Mouse (Mus musculus) CH12.LX (cell line): Measurements from ENCODE around the gene Erbb4.

Experiments used
- CTCF ChIP-seq, 2 experiments: IDR thresholded peaks in 1 of 2; conservative IDR thresholded peaks in 1 of 2; 2 replicates each; pipeline ENCODE4 v1.5.1; 2011 to 2012; ENCODE audit warnings: low read depth in 2 of 2, low read length in 2 of 2, improper control_type of control experiment in 1 of 2, inconsistent platforms in 1 of 2, mild to moderate bottlenecking in 1 of 2, moderate library complexity in 1 of 2
- E2F4 ChIP-seq: IDR thresholded peaks from 2 replicates; pipeline ENCODE4 v1.6.1; 2011; ENCODE audit warnings: low read depth, low read length, improper control_type of control experiment; ENCODE audit not compliant: insufficient replicate concordance
- JUN ChIP-seq: IDR thresholded peaks from 2 replicates; pipeline ENCODE4 v1.6.1; 2011; ENCODE audit warnings: low read depth, mild to moderate bottlenecking, low read length, improper control_type of control experiment, moderate library complexity; ENCODE audit not compliant: insufficient read depth
- JUND ChIP-seq: conservative IDR thresholded peaks from 2 replicates; pipeline ENCODE4 v1.6.1; 2011; ENCODE audit warnings: low read depth, low read length, improper control_type of control experiment
- KAT2A ChIP-seq: IDR thresholded peaks from 2 replicates; pipeline ENCODE4 v1.6.1; 2012; ENCODE audit warnings: low read length, improper control_type of control experiment, inconsistent platforms; ENCODE audit not compliant: insufficient replicate concordance
- MXI1 ChIP-seq: IDR thresholded peaks from 2 replicates; pipeline ENCODE4 v1.6.1; 2011; ENCODE audit warnings: mild to moderate bottlenecking, low read depth, low read length, improper control_type of control experiment
- MYC ChIP-seq: IDR thresholded peaks from 2 replicates; pipeline ENCODE4 v1.6.1; 2011; ENCODE audit warnings: low read depth, mild to moderate bottlenecking, improper control_type of control experiment, low read length
- POLR2A ChIP-seq: IDR thresholded peaks from 2 replicates; pipeline ENCODE4 v1.6.1; 2011; ENCODE audit warnings: low read depth, mild to moderate bottlenecking, improper control_type of control experiment, low read length
- SIN3A ChIP-seq: IDR thresholded peaks from 2 replicates; pipeline ENCODE4 v1.6.1; 2012; ENCODE audit warnings: low read length, improper control_type of control experiment, inconsistent platforms
- USF1 ChIP-seq: IDR thresholded peaks from 2 replicates; pipeline ENCODE4 v1.6.1; 2014; ENCODE audit warnings: low read depth, mild to moderate bottlenecking, inconsistent platforms, low read length, improper control_type of control experiment
- ZKSCAN1 ChIP-seq: IDR thresholded peaks from 2 replicates; pipeline ENCODE4 v1.6.1; 2012; ENCODE audit warnings: low read depth, inconsistent platforms, low read length, improper control_type of control experiment, borderline replicate concordance
- ZMIZ1 ChIP-seq: IDR thresholded peaks from 2 replicates; pipeline ENCODE4 v1.6.1; 2012; ENCODE audit warnings: low read depth, mild to moderate bottlenecking, inconsistent platforms, low read length, improper control_type of control experiment
- ZNF384 ChIP-seq: IDR thresholded peaks from 2 replicates; pipeline ENCODE4 v1.6.1; 2012; ENCODE audit warnings: low read depth, low read length, improper control_type of control experiment, inconsistent platforms

DNA sequence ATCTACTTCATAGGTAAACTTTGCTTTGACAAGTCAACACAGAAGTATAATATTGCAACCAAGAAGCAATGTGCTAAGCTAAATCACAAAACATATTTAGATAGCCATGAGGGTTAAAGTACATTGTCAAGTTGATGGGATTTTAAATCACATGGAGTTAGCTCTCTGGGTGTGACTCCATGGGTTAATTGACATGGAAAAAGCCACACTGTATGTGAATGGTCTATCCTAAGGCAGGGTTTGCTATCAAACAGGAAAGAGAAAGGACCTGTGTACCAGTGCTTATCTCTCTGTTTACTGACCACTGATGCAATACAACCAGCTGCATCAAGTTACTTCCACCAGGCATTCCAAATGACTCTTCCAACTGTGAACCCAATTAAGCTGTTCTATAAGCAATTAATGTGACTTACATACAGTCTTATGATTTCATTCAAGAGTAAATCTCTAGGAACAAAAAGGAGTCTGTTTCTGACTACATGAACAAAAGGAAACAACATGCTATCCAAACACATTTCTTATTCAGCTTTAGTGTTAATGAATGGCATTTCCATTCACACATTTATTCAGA is 641.4 kb downstream of the Erbb4 start:
- TF ChIP-seq JUND = no peak
- no peak for TF ChIP-seq ZMIZ1
- no peak for TF ChIP-seq MXI1
- TF ChIP-seq POLR2A = no peak
- TF ChIP-seq ZKSCAN1 = no peak
- no peak for TF ChIP-seq USF1
- no peak for TF ChIP-seq ZNF384
- no peak for TF ChIP-seq CTCF (conservative IDR thresholded peaks at IDR 0.05 in 1 of 2, IDR thresholded peaks at IDR 0.05 in 1 of 2; ENCODE audit: low read depth in 2 of 2, low read length in 2 of 2)
- no peak for TF ChIP-seq KAT2A
- TF ChIP-seq JUN = no peak
- TF ChIP-seq MYC = no peak
- no peak for TF ChIP-seq SIN3A
- no peak for TF ChIP-seq E2F4
